Mouse (Mus musculus) embryonic facial prominence, embryonic 11.5 days (tissue): ENCODE results near the gene Pml. TPM values are rescaled to one million over a fixed set of nuclear protein-coding genes. Genes with fewer than 3 reads are reported as not detected.

Source experiments
- ATAC-seq: fragments of 200-750 bp; cut with Nextera tagmentation; replicated peaks from 2 replicates; pipeline ENCODE4 v1.8.0; 2017; ENCODE audit warnings: low read depth; ENCODE audit not compliant: insufficient number of reproducible peaks, low FRiP score, low TSS enrichment
- DNase-seq: peaks from one replicate; pipeline ENCODE4 v3.0.0-alpha.2; 2015; ENCODE audit warnings: low spot score
- H3K27ac ChIP-seq: fragments of 300-500 bp; sonication (generic); replicated peaks from 2 replicates; pipeline ENCODE4 v1.5.1; 2014; ENCODE audit warnings: mild to moderate bottlenecking, low read depth, low read length, control low read depth
- H3K27me3 ChIP-seq: fragments of 300-500 bp; sonication (generic); 2 replicates; pipeline ENCODE4 v1.6.1; 2014; ENCODE audit warnings: mild to moderate bottlenecking, low read length, moderate library complexity, mixed read lengths; ENCODE audit not compliant: control insufficient read depth, insufficient read depth
- H3K36me3 ChIP-seq: fragments of 300-500 bp; sonication (generic); replicated peaks from 2 replicates; pipeline ENCODE4 v1.6.1; 2014; ENCODE audit warnings: low read depth, mild to moderate bottlenecking, low read length, moderate library complexity, mixed read lengths; ENCODE audit not compliant: control insufficient read depth, insufficient read depth
- H3K4me1 ChIP-seq: fragments of 300-500 bp; sonication (generic); 2 replicates; pipeline ENCODE4 v1.6.1; 2014; ENCODE audit warnings: low read length, mixed read lengths; ENCODE audit not compliant: control insufficient read depth, insufficient read depth
- H3K4me2 ChIP-seq: fragments of 300-500 bp; sonication (generic); 2 replicates; pipeline ENCODE4 v1.6.1; 2014; ENCODE audit warnings: low read depth, mild to moderate bottlenecking, control low read depth, low read length, moderate library complexity
- H3K4me3 ChIP-seq: fragments of 300-500 bp; sonication (generic); 2 replicates; pipeline ENCODE4 v1.5.1; 2014; ENCODE audit warnings: low read depth, low read length, control low read depth
- H3K9ac ChIP-seq: fragments of 300-500 bp; sonication (generic); replicated peaks from 2 replicates; pipeline ENCODE4 v1.6.1; 2014; ENCODE audit warnings: mild to moderate bottlenecking, control low read depth, low read length
- H3K9me3 ChIP-seq: fragments of 300-500 bp; sonication (generic); replicated peaks from 2 replicates; pipeline ENCODE4 v1.6.1; 2016; ENCODE audit warnings: mild to moderate bottlenecking, low read length, inconsistent platforms, mixed read lengths; ENCODE audit not compliant: control insufficient read depth
- WGBS: fragments of 180-500 bp; shearing (Covaris S2); extraction: QIAGEN DNeasy Blood & Tissue Kit; methylation state at CpG from one replicate; pipeline ENCODE4 v1.1.7; 2014; 5-methylcytosine and 5-hydroxymethylcytosine counted together
- microRNA-seq: library from miRNA; unstranded; fragments of <30 nt; microRNA quantifications from one replicate; pipeline ENCODE4, GENCODE M21; 2016; ENCODE audit warnings: borderline number of aligned reads
- polyA plus RNA-seq: library from polyadenylated mRNA; unstranded; fragments of >200 nt; fragmentation: Nextera tagmentation; extraction: Ambion mirVana; gene quantifications from 2 replicates; pipeline ENCODE4 v1.2.1, GENCODE M21; 2014

The Pml gene
- polyA plus RNA-seq, 1 experiment from 2014 or later = 14.5 TPM

DNA sequence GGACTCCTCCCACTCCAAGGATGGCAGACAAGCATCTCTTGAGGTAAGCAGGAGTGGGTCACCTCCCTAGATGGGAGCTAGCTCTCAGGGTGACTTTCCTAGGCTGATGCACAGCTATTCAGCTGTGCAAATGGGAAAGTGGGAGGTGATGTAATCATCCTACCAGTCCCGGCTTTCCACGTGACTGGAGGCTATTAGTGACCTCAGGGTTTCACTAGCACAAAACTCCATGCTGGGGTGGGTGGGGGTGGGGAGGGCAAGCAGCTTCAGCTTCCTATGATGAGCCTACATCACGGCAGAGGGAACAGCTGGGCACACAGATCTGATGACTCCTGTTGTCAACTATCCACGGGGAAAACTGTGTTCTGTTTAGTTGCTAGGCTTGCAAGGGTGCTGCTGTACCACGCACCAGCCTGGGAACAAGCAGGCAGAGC is 74.8 kb downstream of the Pml start:
- Histone ChIP-seq H3K36me3 (no peaks in the 10 kb centered on the region), H3K4me3 (no peak overlapping the region), H3K27ac (no peak overlapping the region), H3K4me1 (no peaks in the 10 kb centered on the region), H3K9me3 (no peaks in the 10 kb centered on the region), H3K9ac (no peak overlapping the region), H3K27me3 (no peaks in the 10 kb centered on the region), H3K4me2 (no peak overlapping the region)
- no peak for ATAC-seq
- 25% methylated on average over 5 of the region's 5 CpGs for WGBS
- DNase-seq = peak; percentile 58

GRCm38 (mm10) chr9:58172863-58173262 is 76.7 kb downstream of the Pml start:
- H3K9me3 ChIP-seq = no peaks in the 10 kb centered on the region
- no peaks in the 10 kb centered on the region for H3K36me3 ChIP-seq
- no peaks in the 10 kb centered on the region; the same call in 1 of the 2 replicates for H3K4me1 ChIP-seq
- no peak overlapping the region for H3K4me2 ChIP-seq
- 74% methylated on average over 2 of the region's 2 CpGs for WGBS
- no peaks in the 10 kb centered on the region for H3K27me3 ChIP-seq
- DNase-seq (no peak), ATAC-seq (no peak)
- no peak overlapping the region for H3K27ac ChIP-seq
- H3K9ac ChIP-seq = no peak overlapping the region
- no peak overlapping the region for H3K4me3 ChIP-seq

DNA sequence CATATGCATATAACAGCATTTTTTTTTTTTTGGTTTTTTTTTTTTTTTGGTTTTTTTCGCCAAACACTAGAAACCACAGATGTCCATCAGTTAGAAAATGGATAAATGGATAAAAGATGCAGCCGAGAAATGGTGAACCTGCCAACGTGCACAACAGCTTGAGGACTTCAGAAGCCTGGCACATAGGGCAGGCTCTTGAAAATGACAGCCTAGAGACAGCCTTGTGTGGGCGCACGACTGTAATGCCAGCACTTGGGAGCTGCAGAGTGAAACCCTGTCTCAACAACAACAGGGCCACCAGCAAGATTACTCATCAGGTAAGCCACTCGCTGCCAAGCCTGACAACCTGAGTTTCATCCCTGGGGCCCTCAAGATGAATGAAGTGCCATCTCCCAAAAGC is 80.2 kb downstream of the Pml start:
- Histone ChIP-seq H3K27ac (no peak overlapping the region), H3K27me3 (no peaks in the 10 kb centered on the region), H3K4me2 (no peak overlapping the region), H3K9me3 (no peaks in the 10 kb centered on the region), H3K4me1 (no peaks in the 10 kb centered on the region; the same call in 1 of the 2 replicates), H3K9ac (no peak overlapping the region), H3K4me3 (no peak overlapping the region), H3K36me3 (no peaks in the 10 kb centered on the region)
- DNase-seq (no peak), ATAC-seq (no peak)
- 85% methylated on average over 6 of the region's 6 CpGs for WGBS

GRCm38 (mm10) chr9:58168880-58169279 is 80.7 kb downstream of the Pml start:
- no peak overlapping the region for H3K27ac ChIP-seq
- WGBS = 57% methylated on average over 3 of the region's 3 CpGs

More at GRCm38 (mm10) chr9:58168880-58169279, 80.7 kb downstream of the Pml start:
- Histone ChIP-seq H3K27me3 (no peaks in the 10 kb centered on the region), H3K36me3 (no peaks in the 10 kb centered on the region), H3K9ac (no peak overlapping the region), H3K4me1 (no peaks in the 10 kb centered on the region; the same call in 1 of the 2 replicates), H3K4me3 (no peak overlapping the region), H3K4me2 (no peak overlapping the region), H3K9me3 (no peaks in the 10 kb centered on the region)
- ATAC-seq = no peak
- peak; percentile 51 for DNase-seq

Small RNA genes within 50 kb of the gene (microRNA-seq; reads per million reads assigned to microRNA genes)
- gene Mir6385 = not detected

Other genes with a start within 250 kb of the Pml start
- 0.18 TPM in 1 of 2 replicates, not detected in the other for gene Cyp11a1, start 243.4 kb downstream of the Pml start, polyA plus RNA-seq
- 38.0 and 44.8 TPM in 2 replicates for gene Stra6, start 186.0 kb downstream of the Pml start, polyA plus RNA-seq
- gene Ccdc33, start 131.0 kb downstream of the Pml start, polyA plus RNA-seq = 0.54 and 0.77 TPM in 2 replicates
- gene Islr, start 45.5 kb downstream of the Pml start, polyA plus RNA-seq = 24.6 and 26.7 TPM in 2 replicates
- 5.4 and 5.8 TPM in 2 replicates for gene Islr2, start 45.5 kb downstream of the Pml start, polyA plus RNA-seq
- 20.1 and 22.2 TPM in 2 replicates for gene Stoml1, start 3.4 kb upstream of the Pml start, polyA plus RNA-seq
- 11.0 and 13.6 TPM in 2 replicates for gene Loxl1, start 63.4 kb upstream of the Pml start, polyA plus RNA-seq
- not detected in 2 replicates for gene Tbc1d21, start 120.7 kb upstream of the Pml start, polyA plus RNA-seq
- gene Insyn1, start 238.8 kb upstream of the Pml start, polyA plus RNA-seq = 2.1 and 2.8 TPM in 2 replicates